Mouse (Mus musculus) bone marrow macrophage, adult 2 months (primary cell): ENCODE data around the gene Fahd1.

Experiments used
- CTCF ChIP-seq: IDR thresholded peaks from 2 replicates; pipeline ENCODE4 v1.5.1; 2012; ENCODE audit warnings: low read depth, mild to moderate bottlenecking, low read length, moderate library complexity
- POLR2A ChIP-seq: IDR thresholded peaks from 2 replicates; pipeline ENCODE4 v1.6.1; 2012; ENCODE audit warnings: mild to moderate bottlenecking, low read depth, low read length, borderline replicate concordance

GRCm38 (mm10) chr17:24850065-24850772, at the start of gene Fahd1:
- TF ChIP-seq POLR2A (no peak; the same call in 1 of the 2 replicates), CTCF (no peak)
